Mouse (Mus musculus) liver, embryonic 15.5 days (tissue): ENCODE results near the gene Adam1b. TPM values are rescaled to one million over a fixed set of nuclear protein-coding genes. Genes with fewer than 3 reads are reported as not detected.
A peak's percentile ranks its signal among the peaks of the same experiment; 100 is the strongest.

ENCODE experiments used
- ATAC-seq: fragments of 200-750 bp; cut with Nextera tagmentation; 2 replicates; pipeline ENCODE4 v1.8.0; 2017; ENCODE audit warnings: moderate number of reproducible peaks, mild to moderate bottlenecking, moderate library complexity; ENCODE audit not compliant: insufficient read depth
- H3K27ac ChIP-seq: fragments of 300-500 bp; sonication (generic); replicated peaks from 2 replicates; pipeline ENCODE4 v1.5.1; 2015; ENCODE audit warnings: mild to moderate bottlenecking, inconsistent platforms
- H3K27me3 ChIP-seq: fragments of 300-500 bp; sonication (generic); 2 replicates; pipeline ENCODE4 v1.6.1; 2015; ENCODE audit warnings: mild to moderate bottlenecking, inconsistent platforms
- H3K36me3 ChIP-seq: fragments of 300-500 bp; sonication (generic); replicated peaks from 2 replicates; pipeline ENCODE4 v1.6.1; 2015; ENCODE audit warnings: moderate library complexity, mild to moderate bottlenecking, inconsistent platforms
- H3K4me1 ChIP-seq: fragments of 300-500 bp; sonication (generic); replicated peaks from 2 replicates; pipeline ENCODE4 v1.6.1; 2015; ENCODE audit warnings: inconsistent platforms
- H3K4me2 ChIP-seq: fragments of 300-500 bp; sonication (generic); 2 replicates; pipeline ENCODE4 v1.6.1; 2015; ENCODE audit warnings: moderate library complexity, mild to moderate bottlenecking, inconsistent platforms
- H3K4me3 ChIP-seq: fragments of 300-500 bp; sonication (generic); replicated peaks from 2 replicates; pipeline ENCODE4 v1.5.1; 2015; ENCODE audit warnings: mild to moderate bottlenecking, inconsistent platforms
- H3K9ac ChIP-seq: fragments of 300-500 bp; sonication (generic); 2 replicates; pipeline ENCODE4 v1.6.1; 2015; ENCODE audit warnings: moderate library complexity, mild to moderate bottlenecking, inconsistent platforms
- H3K9me3 ChIP-seq: fragments of 300-500 bp; sonication (generic); replicated peaks from 2 replicates; pipeline ENCODE4 v1.6.1; 2016; ENCODE audit warnings: inconsistent platforms
- WGBS: fragments of 180-500 bp; shearing (Covaris S2); methylation state at CpG from one replicate; pipeline ENCODE4 v1.1.7; 2015; ENCODE audit warnings: mixed read lengths; ENCODE audit not compliant: insufficient replicate concordance; 5-methylcytosine and 5-hydroxymethylcytosine counted together
- polyA plus RNA-seq: library from polyadenylated mRNA; unstranded; fragments of >200 nt; fragmentation: Nextera tagmentation; extraction: Ambion mirVana; gene quantifications from 2 replicates; pipeline ENCODE4 v1.2.1, GENCODE M21; 2015

Adam1b gene
- polyA plus RNA-seq, 1 experiment from 2014 or later, result not detected

GRCm38 (mm10) chr5:121500719-121501118 is 2.5 kb downstream of the Adam1b start:
- 19% methylated on average over 7 of the region's 7 CpGs for WGBS
- Histone ChIP-seq H3K36me3 (no peaks in the 10 kb centered on the region), H3K4me3 (no peak overlapping the region), H3K9me3 (no peaks in the 10 kb centered on the region), H3K27me3 (0 out of 2 replicates have a peak, but pooled peaks cover 3% of the 10 kb centered on the region), H3K4me2 (peak overlapping the region; percentile 50), H3K27ac (no peak overlapping the region), H3K9ac (no peak overlapping the region), H3K4me1 (peaks cover 9% of the 10 kb centered on the region)
- peak; percentile 34; the same call in 1 of the 2 replicates for ATAC-seq

- no peak overlapping the region for H3K4me3 ChIP-seq
- H3K9ac ChIP-seq, result no peak overlapping the region
- no peaks in the 10 kb centered on the region for H3K36me3 ChIP-seq
- no peak overlapping the region for H3K27ac ChIP-seq
- ATAC-seq, result no peak
- no peaks in the 10 kb centered on the region for H3K9me3 ChIP-seq
- no peaks in the 10 kb centered on the region for H3K4me1 ChIP-seq
- 50% methylated on average over 8 of the region's 8 CpGs for WGBS
- H3K27me3 ChIP-seq, result no peaks in the 10 kb centered on the region
- H3K4me2 ChIP-seq, result no peak overlapping the region
Observed at GRCm38 (mm10) chr5:121493305-121493704, 9.9 kb downstream of the Adam1b start.

GRCm38 (mm10) chr5:121484801-121485200 is 18.4 kb downstream of the Adam1b start:
- 61% methylated on average over 5 of the region's 5 CpGs for WGBS
- no peak overlapping the region for H3K27ac ChIP-seq

GRCm38 (mm10) chr5:121477680-121478079 is 25.6 kb downstream of the Adam1b start:
- Histone ChIP-seq H3K27me3 (no peaks in the 10 kb centered on the region), H3K4me3 (no peak overlapping the region)
- WGBS, result 29% methylated on average over 3 of the region's 3 CpGs

More at GRCm38 (mm10) chr5:121484801-121485200, 18.4 kb downstream of the Adam1b start:
- no peak for ATAC-seq
- H3K4me2 ChIP-seq, result no peak overlapping the region
- no peaks in the 10 kb centered on the region for H3K9me3 ChIP-seq
- H3K4me3 ChIP-seq, result no peak overlapping the region
- no peaks in the 10 kb centered on the region for H3K27me3 ChIP-seq
- no peak overlapping the region for H3K9ac ChIP-seq
- H3K4me1 ChIP-seq, result no peaks in the 10 kb centered on the region
- H3K36me3 ChIP-seq, result no peaks in the 10 kb centered on the region

GRCm38 (mm10) chr5:121476040-121476439 is 27.2 kb downstream of the Adam1b start:
- peak; percentile 85 for ATAC-seq
- H3K9me3 ChIP-seq, result no peaks in the 10 kb centered on the region
- peak overlapping the region; percentile 21; the same call in 1 of the 2 replicates for H3K4me2 ChIP-seq
- H3K9ac ChIP-seq, result no peak overlapping the region
- no peaks in the 10 kb centered on the region for H3K27me3 ChIP-seq
- peaks cover 53% of the 10 kb centered on the region for H3K4me1 ChIP-seq
- 23% methylated on average over 1 of the region's 1 CpGs for WGBS
- H3K4me3 ChIP-seq, result no peak overlapping the region
- H3K36me3 ChIP-seq, result no peaks in the 10 kb centered on the region
- H3K27ac ChIP-seq, result peak overlapping the region; percentile 71

More at GRCm38 (mm10) chr5:121477680-121478079, 25.6 kb downstream of the Adam1b start:
- no peak overlapping the region for H3K4me2 ChIP-seq
- no peaks in the 10 kb centered on the region for H3K36me3 ChIP-seq
- H3K9ac ChIP-seq, result no peak overlapping the region
- peaks cover 39% of the 10 kb centered on the region for H3K4me1 ChIP-seq
- H3K27ac ChIP-seq, result no peak overlapping the region
- H3K9me3 ChIP-seq, result no peaks in the 10 kb centered on the region
- no peak for ATAC-seq

GRCm38 (mm10) chr5:121474610-121475009 is 28.6 kb downstream of the Adam1b start:
- Histone ChIP-seq H3K36me3 (no peaks in the 10 kb centered on the region), H3K9me3 (no peaks in the 10 kb centered on the region), H3K4me3 (no peak overlapping the region), H3K27ac (no peak overlapping the region; the same call in 1 of the 2 replicates), H3K4me1 (peaks cover 67% of the 10 kb centered on the region), H3K4me2 (no peak overlapping the region), H3K9ac (no peak overlapping the region; the same call in 1 of the 2 replicates), H3K27me3 (no peaks in the 10 kb centered on the region)
- WGBS, result 70% methylated on average over 7 of the region's 7 CpGs
- ATAC-seq, result no peak

GRCm38 (mm10) chr5:121472411-121472810 is 30.8 kb downstream of the Adam1b start:
- H3K4me1 ChIP-seq, result peaks cover 66% of the 10 kb centered on the region
- 78% methylated on average over 2 of the region's 2 CpGs for WGBS

GRCm38 (mm10) chr5:121469566-121469965 is 33.7 kb downstream of the Adam1b start:
- no peak overlapping the region for H3K27ac ChIP-seq
- no peak overlapping the region for H3K4me3 ChIP-seq
- H3K9me3 ChIP-seq, result no peaks in the 10 kb centered on the region
- H3K4me2 ChIP-seq, result no peak overlapping the region
- no peaks in the 10 kb centered on the region for H3K36me3 ChIP-seq
- H3K9ac ChIP-seq, result 0 out of 2 replicates have a peak overlapping the region, but pooled peaks have one; percentile 6
- no peaks in the 10 kb centered on the region for H3K27me3 ChIP-seq
- ATAC-seq, result no peak
- 29% methylated on average over 3 of the region's 3 CpGs for WGBS
- peaks cover 40% of the 10 kb centered on the region for H3K4me1 ChIP-seq

More at GRCm38 (mm10) chr5:121472411-121472810, 30.8 kb downstream of the Adam1b start:
- no peak overlapping the region for H3K4me2 ChIP-seq
- H3K4me3 ChIP-seq, result no peak overlapping the region
- H3K27ac ChIP-seq, result 0 out of 2 replicates have a peak overlapping the region, but pooled peaks have one; percentile 35
- H3K36me3 ChIP-seq, result no peaks in the 10 kb centered on the region
- no peaks in the 10 kb centered on the region for H3K27me3 ChIP-seq
- H3K9ac ChIP-seq, result no peak overlapping the region
- ATAC-seq, result no peak
- H3K9me3 ChIP-seq, result no peaks in the 10 kb centered on the region

- 58% methylated on average over 5 of the region's 5 CpGs for WGBS
- Histone ChIP-seq H3K36me3 (no peaks in the 10 kb centered on the region), H3K4me1 (peaks cover 25% of the 10 kb centered on the region), H3K4me2 (no peak overlapping the region), H3K27me3 (no peaks in the 10 kb centered on the region), H3K9ac (no peak overlapping the region), H3K9me3 (no peaks in the 10 kb centered on the region), H3K27ac (0 out of 2 replicates have a peak overlapping the region, but pooled peaks have one; percentile 11), H3K4me3 (no peak overlapping the region)
- ATAC-seq, result no peak
Observed at GRCm38 (mm10) chr5:121463601-121464250, 39.5 kb downstream of the Adam1b start.

- WGBS, result 60% methylated on average over 5 of the region's 5 CpGs
- Histone ChIP-seq H3K4me1 (peaks cover 25% of the 10 kb centered on the region), H3K4me3 (no peak overlapping the region), H3K27me3 (no peaks in the 10 kb centered on the region), H3K27ac (0 out of 2 replicates have a peak overlapping the region, but pooled peaks have one; percentile 33), H3K36me3 (no peaks in the 10 kb centered on the region), H3K9ac (no peak overlapping the region), H3K4me2 (peak overlapping the region; percentile 10; the same call in 1 of the 2 replicates), H3K9me3 (no peaks in the 10 kb centered on the region)
- no peak for ATAC-seq
Observed at GRCm38 (mm10) chr5:121462967-121463366, 40.3 kb downstream of the Adam1b start.

GRCm38 (mm10) chr5:121462171-121462502 is 41.1 kb downstream of the Adam1b start:
- Histone ChIP-seq H3K27me3 (no peaks in the 10 kb centered on the region), H3K4me1 (peaks cover 25% of the 10 kb centered on the region), H3K4me3 (no peak overlapping the region), H3K36me3 (no peaks in the 10 kb centered on the region), H3K9ac (no peak overlapping the region), H3K9me3 (no peaks in the 10 kb centered on the region), H3K4me2 (no peak overlapping the region), H3K27ac (peak overlapping the region; percentile 54; the same call in 1 of the 2 replicates)
- 0 out of 2 replicates have a peak, but pooled peaks have one; percentile 14 for ATAC-seq
- 16% methylated on average over 1 of the region's 1 CpGs for WGBS
